Mouse (Mus musculus) adrenal gland, postnatal 4 days (tissue): ENCODE measurements around the gene Dnase1. TPM values are rescaled to one million over a fixed set of nuclear protein-coding genes. Genes with fewer than 3 reads are reported as not detected.
"Not testable (repeated sequence)": the region's sequence is repeated elsewhere in the genome, so short reads cannot be mapped to it uniquely, and the experiment has no call there.

Source experiments
- DNase-seq, 2 experiments: peaks; one replicate each; pipeline ENCODE4 v3.0.0; 2021 to 2022; ENCODE audit warnings: low spot score in 2 of 2, mixed read lengths in 2 of 2
- long read RNA-seq, 2 experiments: library from polyadenylated mRNA; stranded (forward); transcript quantifications; one replicate each; pipeline ENCODE4 v2.0.0; 2021
- total RNA-seq, 2 experiments: library from RNA; stranded (reverse); gene quantifications; 2 replicates each; pipeline ENCODE4 v1.2.3; 2021

Dnase1 gene
- under 1 TPM in 1 of 2 experiments, not detected in 1; 0.39 TPM for total RNA-seq
- long read RNA-seq, experiment 1 = 0 reads
- long read RNA-seq, experiment 2 = 0 reads

- DNase-seq = no peak
Measured at GRCm38 (mm10) chr16:4036807-4037206, at the start of gene Dnase1. Gene Dnase1 (plus strand): TSS chr16:4036942.

- DNase-seq = no peak
Measured at GRCm38 (mm10) chr16:3988410-3988809, 48.3 kb upstream of the Dnase1 start.

- DNase-seq = peak; percentile 83 to 91
Measured at GRCm38 (mm10) chr16:4003489-4004398, 33.0 kb upstream of the Dnase1 start, which contains the start of gene Slx4. Gene Slx4 (minus strand): TSS chr16:4003770.

- no peak for DNase-seq
Measured at GRCm38 (mm10) chr16:4012882-4013570, 23.7 kb upstream of the Dnase1 start.

- no peak for DNase-seq
Measured at GRCm38 (mm10) chr16:4014040-4014668, 22.6 kb upstream of the Dnase1 start.

GRCm38 (mm10) chr16:4016786-4017185 is 20.0 kb upstream of the Dnase1 start:
- not testable (repeated sequence) for DNase-seq

- not testable (repeated sequence) for DNase-seq
Measured at GRCm38 (mm10) chr16:4017466-4017865, 19.3 kb upstream of the Dnase1 start.

GRCm38 (mm10) chr16:4021241-4021640 is 15.5 kb upstream of the Dnase1 start:
- no peak for DNase-seq

GRCm38 (mm10) chr16:4022719-4023118 is 14.0 kb upstream of the Dnase1 start:
- no peak for DNase-seq

GRCm38 (mm10) chr16:4026672-4027071 is 10.1 kb upstream of the Dnase1 start:
- DNase-seq = no peak

- no peak for DNase-seq
Measured at GRCm38 (mm10) chr16:4027211-4027610, 9.5 kb upstream of the Dnase1 start.

- no peak for DNase-seq
Measured at GRCm38 (mm10) chr16:4029371-4029841, 7.3 kb upstream of the Dnase1 start.

- DNase-seq = no peak
Measured at GRCm38 (mm10) chr16:4030501-4030900, 6.2 kb upstream of the Dnase1 start.

- DNase-seq = no peak
Measured at GRCm38 (mm10) chr16:4031441-4032274, 5.1 kb upstream of the Dnase1 start.

- no peak for DNase-seq
Measured at GRCm38 (mm10) chr16:4032341-4032748, 4.4 kb upstream of the Dnase1 start.

- no peak for DNase-seq
Measured at GRCm38 (mm10) chr16:4033971-4034370, 2.8 kb upstream of the Dnase1 start.

- DNase-seq = no peak
Measured at GRCm38 (mm10) chr16:4034476-4034875, 2.3 kb upstream of the Dnase1 start.

GRCm38 (mm10) chr16:4035575-4035974 is 1.2 kb upstream of the Dnase1 start:
- DNase-seq = no peak

GRCm38 (mm10) chr16:4037690-4038089 is 948 bp downstream of the Dnase1 start:
- no peak for DNase-seq

GRCm38 (mm10) chr16:4040206-4040605 is 3.5 kb downstream of the Dnase1 start:
- no peak for DNase-seq

- no peak for DNase-seq
Measured at GRCm38 (mm10) chr16:4041646-4042045, 4.9 kb downstream of the Dnase1 start.
